In genomic region chr7:114071851-114072616, GRCm38 (mm10) we compare ENCODE assay signal across 10 mouse cellular contexts. TPM values are rescaled to one million over a fixed set of nuclear protein-coding genes. Genes with fewer than 3 reads are reported as not detected.
DNase-seq lines count a peak whose midpoint lies in the region; ATAC-seq and TF ChIP-seq lines count a peak whose summit lies in the region.
"Had no signal": no experiment of that assay in that cellular context is flagged by ENCODE, and none has a peak within 500 bp of the region (broad histone marks: within the 10 kb centered on the region; RNA-seq: fewer than 3 reads in every experiment).

No protein-coding gene starts in this region.

- DNase-seq in kidney, postnatal 36 days, result no peak
- no peak for DNase-seq in adipocyte (ENCODE audit: low spot score)
- no peak for DNase-seq in adrenal gland, postnatal 25 days
- DNase-seq: spleen, adult 18-20 months had no signal

- no peaks in the 10 kb centered on the region for H3K27me3 ChIP-seq in kidney, embryonic 14.5 days (ENCODE audit: control insufficient read depth, insufficient read depth, low read length)
- no peaks in the 10 kb centered on the region for H3K27me3 ChIP-seq in E14TG2a.4 (ENCODE audit: insufficient read depth, low read length)
- H3K27me3 ChIP-seq in embryonic facial prominence, embryonic 12.5 days, result no peaks in the 10 kb centered on the region
- H3K27me3 ChIP-seq in limb, embryonic 12.5 days, result no peaks in the 10 kb centered on the region
- H3K27me3 ChIP-seq: hindbrain, embryonic 15.5 days had no signal

- WGBS in kidney, embryonic 14.5 days, result 6% methylated on average over 13 of the region's 13 CpGs
- 21% methylated on average over 13 of the region's 13 CpGs for WGBS in embryonic facial prominence, embryonic 12.5 days
- 15% methylated on average over 13 of the region's 13 CpGs for WGBS in limb, embryonic 12.5 days

- H3K9ac ChIP-seq in kidney, embryonic 14.5 days (ENCODE audit: low read depth, low read length), result peak overlapping the region; percentile 31
- no peak overlapping the region for H3K9ac ChIP-seq in embryonic facial prominence, embryonic 12.5 days
- no peak overlapping the region for H3K9ac ChIP-seq in limb, embryonic 12.5 days (replicated peaks)
- H3K9ac ChIP-seq: hindbrain, embryonic 15.5 days had no signal

- no peaks in the 10 kb centered on the region for H3K9me3 ChIP-seq in kidney, embryonic 14.5 days (ENCODE audit: control insufficient read depth, low read length)
- no peaks in the 10 kb centered on the region for H3K9me3 ChIP-seq in E14TG2a.4 (ENCODE audit: low read length)
- H3K9me3 ChIP-seq in embryonic facial prominence, embryonic 12.5 days, result no peaks in the 10 kb centered on the region
- H3K9me3 ChIP-seq in limb, embryonic 12.5 days, result no peaks in the 10 kb centered on the region
- H3K9me3 ChIP-seq: hindbrain, embryonic 15.5 days had no signal

- TF ChIP-seq CTCF in E14TG2a.4 (conservative IDR thresholded peaks at IDR 0.05; ENCODE audit: low read length), result no peak

- peak overlapping the region; percentile 69; the same call in 1 of the 2 replicates for H3K27ac ChIP-seq in kidney, embryonic 14.5 days (ENCODE audit: low read depth, low read length)
- H3K27ac ChIP-seq in embryonic facial prominence, embryonic 12.5 days, result peak overlapping the region; percentile 54
- 0 out of 2 replicates have a peak overlapping the region, but pooled peaks have one; percentile 41 for H3K27ac ChIP-seq in limb, embryonic 12.5 days
- H3K27ac ChIP-seq: hindbrain, embryonic 15.5 days had no signal

- ATAC-seq in kidney, embryonic 14.5 days (ENCODE audit: low FRiP score, low TSS enrichment), result peak; percentile 90
- peak; percentile 76 for ATAC-seq in embryonic facial prominence, embryonic 12.5 days (ENCODE audit: insufficient number of reproducible peaks, insufficient read depth, low FRiP score, low TSS enrichment)
- ATAC-seq in limb, embryonic 12.5 days (ENCODE audit: insufficient number of reproducible peaks, insufficient read depth, low FRiP score, low TSS enrichment, low read depth), result peak; percentile 70
- ATAC-seq in megakaryocyte-erythroid progenitor cell, adult 5-6 weeks (replicated peaks; ENCODE audit: low FRiP score, low TSS enrichment, poor library complexity, severe bottlenecking), result no peak

- H3K4me3 ChIP-seq in kidney, embryonic 14.5 days (ENCODE audit: low read length), result no peak overlapping the region
- H3K4me3 ChIP-seq in E14TG2a.4 (replicated peaks; ENCODE audit: low read length), result peak overlapping the region; percentile 29; the same call in 1 of the 2 replicates
- H3K4me3 ChIP-seq in embryonic facial prominence, embryonic 12.5 days, result no peak overlapping the region
- no peak overlapping the region for H3K4me3 ChIP-seq in limb, embryonic 12.5 days (replicated peaks)
- H3K4me3 ChIP-seq: hindbrain, embryonic 15.5 days had no signal

- H3K4me2 ChIP-seq in kidney, embryonic 14.5 days (replicated peaks; ENCODE audit: low read depth, low read length), result peak overlapping the region; percentile 11; the same call in 1 of the 2 replicates
- peak overlapping the region; percentile 24; the same call in 1 of the 2 replicates for H3K4me2 ChIP-seq in embryonic facial prominence, embryonic 12.5 days (replicated peaks)
- H3K4me2 ChIP-seq in limb, embryonic 12.5 days, result peak overlapping the region; percentile 31
- H3K4me2 ChIP-seq: hindbrain, embryonic 15.5 days had no signal

- no peaks in the 10 kb centered on the region for H3K36me3 ChIP-seq in kidney, embryonic 14.5 days (ENCODE audit: control insufficient read depth, insufficient read depth, low read length)
- no peaks in the 10 kb centered on the region for H3K36me3 ChIP-seq in E14TG2a.4 (ENCODE audit: insufficient read depth, low read length)
- no peaks in the 10 kb centered on the region for H3K36me3 ChIP-seq in embryonic facial prominence, embryonic 12.5 days
- H3K36me3 ChIP-seq in limb, embryonic 12.5 days, result no peaks in the 10 kb centered on the region
- H3K36me3 ChIP-seq: hindbrain, embryonic 15.5 days had no signal

- peaks cover 21% of the 10 kb centered on the region for H3K4me1 ChIP-seq in kidney, embryonic 14.5 days (ENCODE audit: control insufficient read depth, insufficient read depth, low read length)
- H3K4me1 ChIP-seq in E14TG2a.4 (replicated peaks; ENCODE audit: low read depth, low read length), result peaks cover 60% of the 10 kb centered on the region
- H3K4me1 ChIP-seq in embryonic facial prominence, embryonic 12.5 days, result peaks cover 19% of the 10 kb centered on the region
- H3K4me1 ChIP-seq in limb, embryonic 12.5 days (replicated peaks), result peaks cover 30% of the 10 kb centered on the region
- H3K4me1 ChIP-seq: hindbrain, embryonic 15.5 days had no signal

RNA-seq across cellular contexts. Expression of gene Rras2, which starts 45.5 kb away (rescaled TPM):
- 35.2 and 46.4 TPM in 2 replicates for polyA plus RNA-seq in kidney, embryonic 14.5 days (2014; fragmentation: Nextera tagmentation; extraction: Ambion mirVana)
- 23.4 and 24.4 TPM in 2 replicates for polyA plus RNA-seq in embryonic facial prominence, embryonic 12.5 days (2016; fragmentation: Nextera tagmentation; extraction: Ambion mirVana)
- polyA plus RNA-seq in limb, embryonic 12.5 days (2016; fragmentation: Nextera tagmentation; extraction: Ambion mirVana), result 23.4 and 26.4 TPM in 2 replicates
- total RNA-seq in adrenal gland, postnatal 25 days (2021), result 23.9 and 28.3 TPM in 2 replicates
- total RNA-seq in megakaryocyte-erythroid progenitor cell, adult 5-6 weeks (2014; fragmentation: Nextera tagmentation), result 1.2 and 3.8 TPM in 2 replicates
- total RNA-seq in megakaryocyte-erythroid progenitor cell, adult 5-6 weeks (2017), result 2.1 and 3.4 TPM in 2 replicates
